Mouse (Mus musculus) neural tube, embryonic 12.5 days (tissue): ENCODE measurements at regions not wholly inside any gene's neighbourhood (a gene's known extent, or its start where the extent isn't known, plus 50 kb on each side); places are given as distances from the start of the nearest gene placed in this dataset.
A peak's percentile ranks its signal among the peaks of the same experiment; 100 is the strongest.

Source experiments
- ATAC-seq: fragments of 200-750 bp; cut with Nextera tagmentation; 2 replicates; pipeline ENCODE4 v1.8.0; 2017; ENCODE audit warnings: low read depth, mild to moderate bottlenecking, moderate TSS enrichment, moderate library complexity; ENCODE audit not compliant: low FRiP score
- H3K27ac ChIP-seq: fragments of 300-500 bp; sonication (generic); 2 replicates; pipeline ENCODE4 v1.5.1; 2016
- H3K27me3 ChIP-seq: fragments of 300-500 bp; sonication (generic); replicated peaks from 2 replicates; pipeline ENCODE4 v1.6.1; 2016; ENCODE audit warnings: mild to moderate bottlenecking
- H3K36me3 ChIP-seq: fragments of 300-500 bp; sonication (generic); 2 replicates; pipeline ENCODE4 v1.6.1; 2016; ENCODE audit warnings: mild to moderate bottlenecking
- H3K4me1 ChIP-seq: fragments of 300-500 bp; sonication (generic); 2 replicates; pipeline ENCODE4 v1.6.1; 2016
- H3K4me2 ChIP-seq: fragments of 300-500 bp; sonication (generic); replicated peaks from 2 replicates; pipeline ENCODE4 v1.6.1; 2016; ENCODE audit warnings: mild to moderate bottlenecking
- H3K4me3 ChIP-seq: fragments of 300-500 bp; sonication (generic); 2 replicates; pipeline ENCODE4 v1.5.1; 2016
- H3K9ac ChIP-seq: fragments of 300-500 bp; sonication (generic); 2 replicates; pipeline ENCODE4 v1.6.1; 2016; ENCODE audit warnings: mild to moderate bottlenecking
- H3K9me3 ChIP-seq: fragments of 300-500 bp; sonication (generic); 2 replicates; pipeline ENCODE4 v1.6.1; 2016; ENCODE audit warnings: mild to moderate bottlenecking
- WGBS: fragments of 180-500 bp; shearing (Covaris S2); methylation state at CpG from one replicate; pipeline ENCODE4 v1.1.7; 2016; 5-methylcytosine and 5-hydroxymethylcytosine counted together

DNA sequence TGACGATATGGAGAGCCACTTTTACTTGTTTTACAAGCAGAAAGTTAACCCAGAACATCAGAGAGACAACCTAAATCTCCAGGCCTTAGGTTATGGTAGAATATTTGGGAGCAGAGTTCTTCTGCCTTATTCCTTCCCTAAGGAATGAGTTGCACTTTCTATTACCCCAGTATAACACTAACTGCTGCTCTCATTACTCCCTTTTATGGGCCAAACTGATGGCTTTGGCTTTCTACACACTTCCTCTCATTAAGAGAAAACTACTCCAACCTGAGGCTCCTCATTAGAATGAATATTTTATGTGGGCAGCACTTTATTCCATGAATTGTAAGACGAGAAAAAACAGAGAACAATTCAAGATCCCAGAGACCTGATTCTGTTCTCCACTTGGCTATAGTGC, 289.0 kb upstream of the Tnc start:
- ATAC-seq: no peak
- Histone ChIP-seq H3K9me3 (no peaks in the 10 kb centered on the region), H3K9ac (no peak overlapping the region), H3K4me1 (no peaks in the 10 kb centered on the region), H3K27ac (no peak overlapping the region), H3K36me3 (no peaks in the 10 kb centered on the region), H3K27me3 (no peaks in the 10 kb centered on the region), H3K4me3 (no peak overlapping the region), H3K4me2 (no peak overlapping the region)
- 62% methylated on average over 2 of the region's 2 CpGs for WGBS

- Histone ChIP-seq H3K27ac (no peak overlapping the region), H3K4me1 (no peaks in the 10 kb centered on the region), H3K4me2 (no peak overlapping the region), H3K4me3 (no peak overlapping the region), H3K36me3 (no peaks in the 10 kb centered on the region), H3K9me3 (no peaks in the 10 kb centered on the region), H3K27me3 (no peaks in the 10 kb centered on the region), H3K9ac (no peak overlapping the region)
- peak; percentile 53; the same call in 1 of the 2 replicates for ATAC-seq
- 27% methylated on average over 3 of the region's 3 CpGs for WGBS
Observed at GRCm38 (mm10) chr4:64330213-64330612, 283.4 kb upstream of the Tnc start.

DNA sequence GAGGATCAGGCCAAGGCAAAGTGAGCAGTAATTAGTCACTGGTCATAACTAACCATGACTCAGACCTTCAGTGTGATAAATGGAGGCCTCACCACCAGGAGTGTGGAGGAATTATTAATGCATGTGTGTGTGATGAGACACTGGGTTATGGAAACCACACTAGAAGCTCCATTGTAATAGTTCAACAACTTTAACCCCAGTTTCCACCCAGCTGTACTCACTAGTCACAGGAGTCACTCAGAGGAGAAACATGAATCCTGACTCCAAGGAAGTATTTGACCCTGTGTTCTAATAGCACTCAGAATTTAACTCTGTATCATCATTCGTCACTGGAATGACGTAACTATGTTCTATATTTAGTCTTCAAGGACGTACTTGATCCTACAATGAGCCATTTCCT, 277.6 kb upstream of the Tnc start:
- H3K27me3 ChIP-seq: no peaks in the 10 kb centered on the region
- H3K27ac ChIP-seq: no peak overlapping the region
- H3K4me2 ChIP-seq: no peak overlapping the region
- ATAC-seq: no peak
- no peaks in the 10 kb centered on the region for H3K9me3 ChIP-seq
- no peak overlapping the region for H3K4me3 ChIP-seq
- H3K9ac ChIP-seq: no peak overlapping the region
- no peaks in the 10 kb centered on the region for H3K36me3 ChIP-seq
- no peaks in the 10 kb centered on the region for H3K4me1 ChIP-seq
- 72% methylated on average over 3 of the region's 3 CpGs for WGBS

GRCm38 (mm10) chr4:64316553-64317347, 269.9 kb upstream of the Tnc start:
- no peak for ATAC-seq
- H3K4me1 ChIP-seq: no peaks in the 10 kb centered on the region
- no peak overlapping the region for H3K4me2 ChIP-seq
- H3K4me3 ChIP-seq: no peak overlapping the region
- H3K27ac ChIP-seq: no peak overlapping the region
- no peaks in the 10 kb centered on the region for H3K9me3 ChIP-seq
- WGBS: 78% methylated on average over 3 of the region's 3 CpGs
- no peak overlapping the region for H3K9ac ChIP-seq
- no peaks in the 10 kb centered on the region for H3K27me3 ChIP-seq
- H3K36me3 ChIP-seq: no peaks in the 10 kb centered on the region

- Histone ChIP-seq H3K36me3 (no peaks in the 10 kb centered on the region), H3K9me3 (no peaks in the 10 kb centered on the region), H3K4me3 (no peak overlapping the region), H3K4me1 (no peaks in the 10 kb centered on the region), H3K9ac (no peak overlapping the region), H3K27ac (no peak overlapping the region), H3K27me3 (no peaks in the 10 kb centered on the region), H3K4me2 (no peak overlapping the region)
- no peak for ATAC-seq
- WGBS: 82% methylated on average over 2 of the region's 2 CpGs
Observed at GRCm38 (mm10) chr4:64296941-64297340, 250.1 kb upstream of the Tnc start.

GRCm38 (mm10) chr4:64282471-64282870, 235.7 kb upstream of the Tnc start:
- Histone ChIP-seq H3K4me2 (no peak overlapping the region), H3K9me3 (no peaks in the 10 kb centered on the region), H3K9ac (no peak overlapping the region), H3K27ac (no peak overlapping the region), H3K4me3 (no peak overlapping the region), H3K36me3 (no peaks in the 10 kb centered on the region), H3K4me1 (no peaks in the 10 kb centered on the region), H3K27me3 (no peaks in the 10 kb centered on the region)
- whole genome bisulfite sequencing: 84% methylated on average over 1 of the region's 1 CpGs
- no peak for ATAC-seq

- ATAC-seq: peak; percentile 68; the same call in 1 of the 2 replicates
- H3K27me3 ChIP-seq: no peaks in the 10 kb centered on the region
- 13% methylated on average over 2 of the region's 2 CpGs for WGBS
Observed at GRCm38 (mm10) chr4:64276980-64277379, 230.2 kb upstream of the Tnc start.

GRCm38 (mm10) chr4:64274291-64274960, 227.6 kb upstream of the Tnc start:
- Histone ChIP-seq H3K9ac (no peak overlapping the region), H3K9me3 (no peaks in the 10 kb centered on the region), H3K36me3 (no peaks in the 10 kb centered on the region), H3K4me3 (no peak overlapping the region), H3K4me1 (no peaks in the 10 kb centered on the region), H3K4me2 (no peak overlapping the region), H3K27me3 (no peaks in the 10 kb centered on the region), H3K27ac (no peak overlapping the region)
- ATAC-seq: no peak
- WGBS: 88% methylated on average over 3 of the region's 3 CpGs

More at GRCm38 (mm10) chr4:64276980-64277379, 230.2 kb upstream of the Tnc start:
- Histone ChIP-seq H3K9ac (no peak overlapping the region), H3K4me2 (no peak overlapping the region), H3K9me3 (no peaks in the 10 kb centered on the region), H3K4me1 (no peaks in the 10 kb centered on the region), H3K27ac (no peak overlapping the region), H3K4me3 (no peak overlapping the region), H3K36me3 (no peaks in the 10 kb centered on the region)

- no peak overlapping the region for H3K9ac ChIP-seq
- H3K27me3 ChIP-seq: no peaks in the 10 kb centered on the region
- no peak overlapping the region for H3K27ac ChIP-seq
- ATAC-seq: no peak
- H3K36me3 ChIP-seq: no peaks in the 10 kb centered on the region
- 60% methylated on average over 5 of the region's 5 CpGs for WGBS
- no peak overlapping the region for H3K4me3 ChIP-seq
- no peak overlapping the region for H3K4me2 ChIP-seq
- no peaks in the 10 kb centered on the region for H3K9me3 ChIP-seq
- no peaks in the 10 kb centered on the region for H3K4me1 ChIP-seq
Observed at GRCm38 (mm10) chr4:64269846-64270245, 223.0 kb upstream of the Tnc start.

- no peak overlapping the region for H3K4me2 ChIP-seq
- no peak for ATAC-seq
- no peaks in the 10 kb centered on the region for H3K27me3 ChIP-seq
- H3K27ac ChIP-seq: no peak overlapping the region
- H3K36me3 ChIP-seq: no peaks in the 10 kb centered on the region
- H3K9ac ChIP-seq: no peak overlapping the region
- H3K4me3 ChIP-seq: no peak overlapping the region
- WGBS: 81% methylated on average over 2 of the region's 2 CpGs
- H3K4me1 ChIP-seq: no peaks in the 10 kb centered on the region
- H3K9me3 ChIP-seq: no peaks in the 10 kb centered on the region
Observed at GRCm38 (mm10) chr4:64269117-64269516, 222.3 kb upstream of the Tnc start.

DNA sequence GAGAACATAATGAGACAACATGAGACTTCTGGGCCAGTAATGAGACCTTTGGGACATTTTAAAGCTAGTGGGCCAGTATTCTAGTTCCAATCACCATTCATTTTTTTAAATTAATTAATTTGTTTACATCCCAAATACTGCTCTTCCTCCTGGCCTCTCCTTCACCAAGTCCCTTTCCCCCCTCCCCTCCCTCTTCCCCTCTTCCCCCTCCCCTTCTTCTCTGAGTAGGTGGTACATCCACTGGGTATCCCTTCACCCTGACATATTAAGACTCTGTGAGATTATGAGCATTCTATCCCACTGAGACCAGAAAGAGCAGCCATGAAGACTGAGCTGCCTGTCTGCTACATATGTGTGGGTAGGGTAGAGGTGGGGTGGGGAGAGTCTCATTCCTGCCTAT, 213.7 kb upstream of the Tnc start:
- Histone ChIP-seq H3K4me2 (no peak overlapping the region), H3K9ac (no peak overlapping the region), H3K27ac (no peak overlapping the region), H3K36me3 (no peaks in the 10 kb centered on the region), H3K27me3 (no peaks in the 10 kb centered on the region), H3K9me3 (no peaks in the 10 kb centered on the region), H3K4me1 (no peaks in the 10 kb centered on the region), H3K4me3 (no peak overlapping the region)
- ATAC-seq: no peak

DNA sequence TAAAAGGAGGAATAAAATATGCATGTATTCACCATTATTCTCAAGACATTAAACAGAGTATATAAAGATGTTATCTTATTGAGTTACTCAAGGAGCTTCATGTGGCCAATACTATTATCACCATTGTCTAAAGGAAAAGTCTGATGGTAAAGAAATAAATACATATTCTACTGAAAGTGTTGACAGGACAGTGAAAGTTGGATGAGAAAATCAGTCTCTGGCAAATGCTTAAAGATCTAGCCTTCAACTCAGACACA, 213.3 kb upstream of the Tnc start:
- Histone ChIP-seq H3K4me3 (no peak overlapping the region), H3K27me3 (no peaks in the 10 kb centered on the region), H3K9ac (no peak overlapping the region), H3K4me1 (no peaks in the 10 kb centered on the region), H3K36me3 (no peaks in the 10 kb centered on the region), H3K27ac (no peak overlapping the region), H3K4me2 (no peak overlapping the region), H3K9me3 (no peaks in the 10 kb centered on the region)
- no peak for ATAC-seq
